Comparison of ENCODE assay signal across 8 mouse cellular contexts in genomic region chr12:55389132-55390081, GRCm38 (mm10). TPM values are rescaled to one million over a fixed set of nuclear protein-coding genes. Genes with fewer than 3 reads are reported as not detected.
DNase-seq lines count a peak whose midpoint lies in the region; ATAC-seq and TF ChIP-seq lines count a peak whose summit lies in the region.

No protein-coding gene starts in this region.

- no peaks in the 10 kb centered on the region for H3K9me3 ChIP-seq in liver, postnatal 0 days (ENCODE audit: low read length)
- H3K9me3 ChIP-seq in liver, embryonic 11.5 days (ENCODE audit: control insufficient read depth, low read length) = no peaks in the 10 kb centered on the region

- no peak for TF ChIP-seq CTCF in liver, postnatal 0 days (IDR thresholded peaks at IDR 0.05; ENCODE audit: low read depth)

- peak overlapping the region; percentile 79 for H3K27ac ChIP-seq in liver, postnatal 0 days (ENCODE audit: low read depth)
- H3K27ac ChIP-seq in liver, embryonic 11.5 days (ENCODE audit: low read depth, low read length) = no peak overlapping the region

- no peak overlapping the region for H3K4me3 ChIP-seq in liver, postnatal 0 days (ENCODE audit: low read depth, low read length)
- H3K4me3 ChIP-seq in liver, embryonic 11.5 days (ENCODE audit: low read depth, low read length) = no peak overlapping the region

- peaks cover 13% of the 10 kb centered on the region; the same call in 1 of the 2 replicates for H3K27me3 ChIP-seq in liver, postnatal 0 days (ENCODE audit: insufficient read depth, low read length)
- no peaks in the 10 kb centered on the region for H3K27me3 ChIP-seq in liver, embryonic 11.5 days (replicated peaks; ENCODE audit: control insufficient read depth, insufficient read depth, low read length)

- H3K36me3 ChIP-seq in liver, postnatal 0 days (replicated peaks; ENCODE audit: insufficient read depth, low read length) = no peaks in the 10 kb centered on the region
- no peaks in the 10 kb centered on the region for H3K36me3 ChIP-seq in liver, embryonic 11.5 days (ENCODE audit: control insufficient read depth, insufficient read depth, low read length)

- peak overlapping the region; percentile 24 for H3K4me2 ChIP-seq in liver, postnatal 0 days (ENCODE audit: low read depth, low read length)
- H3K4me2 ChIP-seq in liver, embryonic 11.5 days = no peak overlapping the region

- TF ChIP-seq EP300 in liver, postnatal 0 days (IDR thresholded peaks at IDR 0.05; ENCODE audit: low read depth) = no peak

- peak; percentile 34 for DNase-seq in liver, postnatal 0 days
- DNase-seq in liver, embryonic 11.5 days (ENCODE audit: low spot score) = no peak
- peak; percentile 13 for DNase-seq in brain, adult 2 months (ENCODE audit: low read depth, low spot score)
- peak; percentile 23 to 51 for DNase-seq in kidney, postnatal 4 days
- peak; percentile 76 for DNase-seq in thymus, postnatal 0 days (ENCODE audit: low spot score)
- no peak for DNase-seq in adipocyte (ENCODE audit: low spot score)
- no peak for DNase-seq in urinary bladder, adult 2 months (ENCODE audit: low spot score)

- WGBS in liver, postnatal 0 days (ENCODE audit: insufficient replicate concordance) = 37% methylated on average over 17 of the region's 17 CpGs
- 57% methylated on average over 17 of the region's 17 CpGs for WGBS in liver, embryonic 11.5 days

- peaks cover 5% of the 10 kb centered on the region; the same call in 1 of the 2 replicates for H3K4me1 ChIP-seq in liver, postnatal 0 days (ENCODE audit: insufficient read depth)
- H3K4me1 ChIP-seq in liver, embryonic 11.5 days (replicated peaks; ENCODE audit: control insufficient read depth, insufficient read depth, low read length) = peaks cover 5% of the 10 kb centered on the region

- no peak overlapping the region for H3K9ac ChIP-seq in liver, postnatal 0 days (replicated peaks)
- H3K9ac ChIP-seq in liver, embryonic 11.5 days (ENCODE audit: low read depth, low read length) = no peak overlapping the region

- peak; percentile 33; the same call in 1 of the 2 replicates for ATAC-seq in liver, postnatal 0 days
- ATAC-seq in liver, embryonic 11.5 days (replicated peaks; ENCODE audit: low FRiP score) = no peak
- ATAC-seq in megakaryocyte-erythroid progenitor cell, adult 5-6 weeks (replicated peaks; ENCODE audit: low FRiP score, low TSS enrichment, poor library complexity, severe bottlenecking) = no peak

RNA-seq across cellular contexts. Expression of gene Psma6, which starts 5.4 kb away (rescaled TPM):
- polyA plus RNA-seq in liver, postnatal 0 days (2015; fragmentation: Nextera tagmentation; extraction: Ambion mirVana) = 177 and 184 TPM in 2 replicates
- polyA plus RNA-seq in liver, embryonic 11.5 days (2014; fragmentation: Nextera tagmentation; extraction: Ambion mirVana) = 410 and 426 TPM in 2 replicates
- polyA plus RNA-seq in thymus, postnatal 0 days (2015; fragmentation: Nextera tagmentation; extraction: Ambion mirVana) = 720 and 727 TPM in 2 replicates
- 335 and 357 TPM in 2 replicates for total RNA-seq in megakaryocyte-erythroid progenitor cell, adult 5-6 weeks (2014; fragmentation: Nextera tagmentation)
- 358 and 418 TPM in 2 replicates for total RNA-seq in megakaryocyte-erythroid progenitor cell, adult 5-6 weeks (2017)
- polyA plus RNA-seq in urinary bladder, adult 2 months (2012; rRNA removed) = 149 and 166 TPM in 2 replicates

Comparison
In these comparisons a context has a peak if more than half of its experiments do, and no peak if none do; other contexts are left out.
1. DNase-seq: peak in liver, postnatal 0 days (single experiment), brain, adult 2 months (single experiment), kidney, postnatal 4 days (2 of 2) and thymus, postnatal 0 days (single experiment); none in liver, embryonic 11.5 days (single experiment), adipocyte (single experiment) and urinary bladder, adult 2 months (single experiment).